Mouse (Mus musculus) CH12.LX (cell line): Measurements from ENCODE around the gene Map4k5. TPM values are rescaled to one million over a fixed set of nuclear protein-coding genes. Genes with fewer than 3 reads are reported as not detected.
A peak's percentile ranks its signal among the peaks of the same experiment; 100 is the strongest.

Experiments
- DNase-seq: peaks from one replicate; pipeline ENCODE4 v3.0.0-alpha.2; 2013; ENCODE audit errors: extremely low read depth
- H3K27ac ChIP-seq: 2 replicates; pipeline ENCODE4 v1.5.1; 2012; ENCODE audit warnings: low read depth, mild to moderate bottlenecking, control low read depth, moderate library complexity; ENCODE audit not compliant: insufficient read depth
- H3K27me3 ChIP-seq: replicated peaks from 2 replicates; pipeline ENCODE3; 2012; ENCODE audit warnings: inconsistent platforms
- H3K36me3 ChIP-seq, 2 experiments: replicated peaks in 1 of 2; 2 replicates each; pipeline versions ENCODE3 to v1.6.1; 2012; ENCODE audit warnings: inconsistent platforms in 1 of 2, low read length in 1 of 2, mild to moderate bottlenecking in 1 of 2, mixed read lengths in 1 of 2, moderate library complexity in 1 of 2; ENCODE audit not compliant: control insufficient read depth in 1 of 2, insufficient read depth in 1 of 2
- H3K4me1 ChIP-seq, 2 experiments: 2 replicates each; pipeline ENCODE4 v1.6.1; 2012; ENCODE audit warnings: inconsistent platforms in 1 of 2, moderate library complexity in 1 of 2; ENCODE audit not compliant: insufficient read depth in 2 of 2, control insufficient read depth in 1 of 2
- H3K4me2 ChIP-seq: 2 replicates; pipeline ENCODE4 v1.6.1; 2012; ENCODE audit warnings: low read depth, mild to moderate bottlenecking, control low read depth; ENCODE audit not compliant: poor library complexity, insufficient read depth, severe bottlenecking
- H3K4me3 ChIP-seq, 3 experiments: fragments of 150-350 bp in 1 of 3; sonication (generic) in 1 of 3; replicated peaks in 1 of 3; 2 replicates each; pipeline versions ENCODE3 to v1.5.1; 2011 to 2012; ENCODE audit warnings: low read depth in 2 of 3, low read length in 2 of 3, mild to moderate bottlenecking in 2 of 3, moderate library complexity in 2 of 3, control low read depth in 1 of 3, improper control_type of control experiment in 1 of 3, inconsistent platforms in 1 of 3, mixed read lengths in 1 of 3; ENCODE audit not compliant: poor library complexity in 1 of 3
- H3K79me2 ChIP-seq: replicated peaks from 2 replicates; pipeline ENCODE4 v1.6.1; 2012; ENCODE audit warnings: mild to moderate bottlenecking, moderate library complexity; ENCODE audit not compliant: control insufficient read depth, poor library complexity, insufficient read depth, severe bottlenecking; ENCODE audit errors: extremely low read depth
- H3K9ac ChIP-seq: 2 replicates; pipeline ENCODE4 v1.6.1; 2012; ENCODE audit warnings: low read depth, mild to moderate bottlenecking, control low read depth, moderate library complexity; ENCODE audit not compliant: insufficient read depth
- H3K9me3 ChIP-seq: replicated peaks from 2 replicates; pipeline ENCODE3; 2012; ENCODE audit warnings: low read length, inconsistent platforms, mixed read lengths
- BHLHE40 ChIP-seq: IDR thresholded peaks from 2 replicates; pipeline ENCODE4 v1.6.1; 2011; ENCODE audit warnings: mild to moderate bottlenecking, low read depth, low read length, improper control_type of control experiment
- CTCF ChIP-seq, 2 experiments: IDR thresholded peaks in 1 of 2; conservative IDR thresholded peaks in 1 of 2; 2 replicates each; pipeline ENCODE4 v1.5.1; 2011 to 2012; ENCODE audit warnings: low read depth in 2 of 2, low read length in 2 of 2, improper control_type of control experiment in 1 of 2, inconsistent platforms in 1 of 2, mild to moderate bottlenecking in 1 of 2, moderate library complexity in 1 of 2
- E2F4 ChIP-seq: IDR thresholded peaks from 2 replicates; pipeline ENCODE4 v1.6.1; 2011; ENCODE audit warnings: low read depth, low read length, improper control_type of control experiment; ENCODE audit not compliant: insufficient replicate concordance
- ETS1 ChIP-seq: conservative IDR thresholded peaks from 2 replicates; pipeline ENCODE4 v1.6.1; 2012; ENCODE audit warnings: low read depth, mild to moderate bottlenecking, inconsistent platforms, low read length, improper control_type of control experiment, moderate library complexity
- GABPA ChIP-seq: IDR thresholded peaks from 2 replicates; pipeline ENCODE4 v1.6.1; 2012; ENCODE audit warnings: low read depth, low read length, improper control_type of control experiment, inconsistent platforms; ENCODE audit not compliant: insufficient replicate concordance
- HCFC1 ChIP-seq: IDR thresholded peaks from 2 replicates; pipeline ENCODE4 v1.6.1; 2012; ENCODE audit warnings: low read depth, mild to moderate bottlenecking, inconsistent platforms, low read length, improper control_type of control experiment
- IRF4 ChIP-seq: IDR thresholded peaks from 2 replicates; pipeline ENCODE4 v1.6.1; 2014; ENCODE audit warnings: low read depth, mild to moderate bottlenecking, inconsistent platforms, low read length, improper control_type of control experiment
- JUN ChIP-seq: IDR thresholded peaks from 2 replicates; pipeline ENCODE4 v1.6.1; 2011; ENCODE audit warnings: low read depth, mild to moderate bottlenecking, low read length, improper control_type of control experiment, moderate library complexity; ENCODE audit not compliant: insufficient read depth
- JUND ChIP-seq: conservative IDR thresholded peaks from 2 replicates; pipeline ENCODE4 v1.6.1; 2011; ENCODE audit warnings: low read depth, low read length, improper control_type of control experiment
- MAFK ChIP-seq: IDR thresholded peaks from 2 replicates; pipeline ENCODE4 v1.6.1; 2011; ENCODE audit warnings: low read length, improper control_type of control experiment; ENCODE audit not compliant: insufficient replicate concordance
- MAX ChIP-seq: IDR thresholded peaks from 2 replicates; pipeline ENCODE4 v1.6.1; 2011; ENCODE audit warnings: low read length, improper control_type of control experiment
- MAZ ChIP-seq: IDR thresholded peaks from 2 replicates; pipeline ENCODE4 v1.6.1; 2012; ENCODE audit warnings: low read depth, mild to moderate bottlenecking, inconsistent platforms, low read length, improper control_type of control experiment, moderate library complexity
- MXI1 ChIP-seq: IDR thresholded peaks from 2 replicates; pipeline ENCODE4 v1.6.1; 2011; ENCODE audit warnings: mild to moderate bottlenecking, low read depth, low read length, improper control_type of control experiment
- MYC ChIP-seq: IDR thresholded peaks from 2 replicates; pipeline ENCODE4 v1.6.1; 2011; ENCODE audit warnings: low read depth, mild to moderate bottlenecking, improper control_type of control experiment, low read length
- NRF1 ChIP-seq: IDR thresholded peaks from 2 replicates; pipeline ENCODE4 v1.6.1; 2014; ENCODE audit warnings: low read depth, mild to moderate bottlenecking, inconsistent platforms, low read length, improper control_type of control experiment, moderate library complexity
- PAX5 ChIP-seq: IDR thresholded peaks from 2 replicates; pipeline ENCODE4 v1.6.1; 2012; ENCODE audit warnings: low read length, inconsistent platforms, mixed read lengths
- POLR2A ChIP-seq: IDR thresholded peaks from 2 replicates; pipeline ENCODE4 v1.6.1; 2011; ENCODE audit warnings: low read depth, mild to moderate bottlenecking, improper control_type of control experiment, low read length
- SMC3 ChIP-seq: IDR thresholded peaks from 2 replicates; pipeline ENCODE4 v1.6.1; 2011; ENCODE audit warnings: low read depth, low read length, improper control_type of control experiment
- TBP ChIP-seq: conservative IDR thresholded peaks from 2 replicates; pipeline ENCODE4 v1.6.1; 2011; ENCODE audit warnings: low read depth, low read length, improper control_type of control experiment
- TCF12 ChIP-seq: IDR thresholded peaks from 2 replicates; pipeline ENCODE4 v1.6.1; 2014; ENCODE audit warnings: low read depth, mild to moderate bottlenecking, inconsistent platforms, low read length, improper control_type of control experiment
- USF1 ChIP-seq: IDR thresholded peaks from 2 replicates; pipeline ENCODE4 v1.6.1; 2014; ENCODE audit warnings: low read depth, mild to moderate bottlenecking, inconsistent platforms, low read length, improper control_type of control experiment
- ZC3H11A ChIP-seq: IDR thresholded peaks from 2 replicates; pipeline ENCODE4 v1.6.1; 2012; ENCODE audit warnings: low read depth, mild to moderate bottlenecking, inconsistent platforms, low read length, improper control_type of control experiment
- ZKSCAN1 ChIP-seq: IDR thresholded peaks from 2 replicates; pipeline ENCODE4 v1.6.1; 2012; ENCODE audit warnings: low read depth, inconsistent platforms, low read length, improper control_type of control experiment, borderline replicate concordance
- dilution Hi-C: fragments of 300-500 bp; cut with MboI; formaldehyde crosslinking; loops from 2 replicates; pipeline ENCODE4 v1.14.3; 2020; ENCODE audit warnings: low sequenced_read_pairs; ENCODE audit not compliant: extremely low pct_unique_long_range_greater_than_20kb, extremely low pct_ligation_motif_present
- in situ Hi-C: fragments of 300-500 bp; cut with MboI; formaldehyde crosslinking; loops from 3 replicates; pipeline ENCODE4 v1.14.3; 2019; ENCODE audit warnings: low sequenced_read_pairs, low pct_ligation_motif_present, low pct_unique_long_range_greater_than_20kb, mixed read lengths
- polyA plus RNA-seq: library from polyadenylated mRNA; unstranded; fragments of >175 nt; gene quantifications from 2 replicates; pipeline ENCODE4 v1.2.1, GENCODE M21; 2012; ENCODE audit warnings: low read depth; ENCODE audit not compliant: insufficient read length
- total RNA-seq, 2 experiments: library from RNA; depleted of rRNA; stranded (reverse); fragments of 300-350 nt in 1 of 2; fragments of >200 nt in 1 of 2; gene quantifications; 2 replicates each; pipeline ENCODE4 v1.2.3; 2012 to 2014

The Map4k5 gene
- total and polyA plus RNA-seq, 3 experiments, result 7.8 to 13.5 (median 12.5) TPM

- Histone ChIP-seq H3K9me3 (no peaks in the 10 kb centered on the region), H3K4me1 (peaks cover 0 to 19% of the 10 kb centered on the region in 2 experiments; a peak in 2 of 4 replicates), H3K27ac (no peak overlapping the region), H3K4me2 (no peak overlapping the region), H3K4me3 (no peak overlapping the region), H3K9ac (no peak overlapping the region), H3K79me2 (no peaks in the 10 kb centered on the region), H3K27me3 (no peaks in the 10 kb centered on the region), H3K36me3 (peaks cover 4 to 45% of the 10 kb centered on the region in 2 experiments)
- DNase-seq, result peak; percentile 43
- in situ Hi-C loops, result loop anchor here (5.0 kb wide), 1 partner anchor 44 kb away; no protein-coding TSS in a partner anchor
- TF ChIP-seq TBP, result no peak
- TF ChIP-seq JUN, result no peak
- TF ChIP-seq NRF1, result no peak
- no peak for TF ChIP-seq MAX
- no peak for TF ChIP-seq CTCF (conservative IDR thresholded peaks at IDR 0.05 in 1 of 2, IDR thresholded peaks at IDR 0.05 in 1 of 2; ENCODE audit: low read depth in 2 of 2, low read length in 2 of 2)
- no peak for TF ChIP-seq ETS1
- TF ChIP-seq MAFK, result no peak
- TF ChIP-seq USF1, result no peak
- TF ChIP-seq HCFC1, result no peak
- no peak for TF ChIP-seq IRF4
- TF ChIP-seq JUND, result no peak
- no peak for TF ChIP-seq BHLHE40
- TF ChIP-seq POLR2A, result no peak
- no peak for TF ChIP-seq GABPA
- no peak for TF ChIP-seq MYC
- TF ChIP-seq TCF12, result no peak
- TF ChIP-seq ZKSCAN1, result no peak
- no peak for TF ChIP-seq MAZ
- TF ChIP-seq E2F4, result no peak
- no peak for TF ChIP-seq PAX5
- dilution Hi-C loops, result no loop called here
Measured at GRCm38 (mm10) chr12:69838376-69838775, 54.6 kb downstream of the Map4k5 start.

- dilution Hi-C loops, result no loop called here
- H3K79me2 ChIP-seq, result no peaks in the 10 kb centered on the region
- TF ChIP-seq MXI1, result no peak
- no peak for TF ChIP-seq JUND
- TF ChIP-seq SMC3, result no peak
- TF ChIP-seq ZC3H11A, result no peak
- no peak for TF ChIP-seq TBP
- TF ChIP-seq BHLHE40, result no peak
- no peak for TF ChIP-seq TCF12
- TF ChIP-seq MAFK, result no peak
- TF ChIP-seq, all 38 proteins: peak for 0
- no peak overlapping the region for H3K27ac ChIP-seq
- DNase-seq, result no peak
- peaks cover 0 to 11% of the 10 kb centered on the region in 2 experiments; a peak in 2 of 4 replicates for H3K4me1 ChIP-seq
- no peak overlapping the region for H3K4me3 ChIP-seq
- H3K4me2 ChIP-seq, result no peak overlapping the region
- H3K9ac ChIP-seq, result no peak overlapping the region
- H3K9me3 ChIP-seq, result no peaks in the 10 kb centered on the region
- in situ Hi-C loops, result no loop called here
- peaks cover 0 to 46% of the 10 kb centered on the region in 2 experiments for H3K36me3 ChIP-seq
- no peaks in the 10 kb centered on the region for H3K27me3 ChIP-seq
Measured at GRCm38 (mm10) chr12:69833982-69834604, 58.9 kb downstream of the Map4k5 start.
